Mouse (Mus musculus): ENCODE results near the gene Nxn. TPM values are rescaled to one million over a fixed set of nuclear protein-coding genes. Genes with fewer than 3 reads are reported as not detected.

The Nxn gene
- total RNA-seq, 4 experiments from 2014 or later: 9.2 to 12.2 (median 10.6) TPM

GRCm38 (mm10) chr11:76303368-76303767 is 95.6 kb downstream of the Nxn start:
- DNase-seq (ENCODE audit: low spot score in 2 of 2): no peak

DNA sequence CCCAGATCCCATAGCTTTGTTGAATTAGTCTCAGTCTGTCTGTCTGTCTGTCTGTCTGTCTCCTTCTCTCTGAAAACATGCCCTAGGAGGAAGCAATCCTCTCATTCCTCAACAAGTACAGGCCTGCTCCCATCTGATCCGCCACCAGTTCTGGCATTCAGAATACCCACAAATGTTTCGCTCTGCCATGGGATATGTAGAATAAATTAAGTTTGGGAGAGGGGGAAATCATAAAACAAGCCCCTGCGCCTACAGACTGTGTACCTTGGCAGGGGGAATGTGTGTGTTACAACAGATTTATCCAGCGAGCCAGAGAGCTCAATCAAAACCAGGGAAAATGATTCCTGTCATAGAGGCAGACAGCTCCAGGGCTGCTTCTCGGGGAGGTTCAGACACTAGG is 98.1 kb downstream of the Nxn start:
- no peak for DNase-seq (ENCODE audit: low spot score in 2 of 2)

GRCm38 (mm10) chr11:76298457-76299000 is 100.4 kb downstream of the Nxn start:
- DNase-seq (ENCODE audit: low spot score in 2 of 2): no peak

DNA sequence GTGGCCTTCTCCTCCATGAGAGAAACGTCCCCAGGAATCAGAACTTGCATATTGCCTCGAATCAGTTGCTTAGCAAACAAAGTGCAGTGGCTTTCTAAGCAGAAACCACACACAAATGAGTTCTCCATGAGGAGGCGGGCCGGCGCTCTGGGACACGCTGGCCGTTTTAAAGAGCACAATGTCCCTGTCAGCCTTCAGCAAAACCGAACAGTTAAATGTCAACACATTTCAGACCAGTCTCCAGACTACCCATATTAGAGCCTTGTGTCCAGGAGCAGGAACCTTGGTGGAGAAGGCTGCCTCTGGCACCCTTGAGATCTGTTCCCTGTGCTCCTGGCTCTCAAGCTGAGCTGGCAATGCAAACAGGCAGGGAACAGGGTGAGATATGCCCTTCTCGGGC is 101.7 kb downstream of the Nxn start:
- no peak for DNase-seq (ENCODE audit: low spot score in 2 of 2)

GRCm38 (mm10) chr11:76294836-76295235 is 104.1 kb downstream of the Nxn start:
- DNase-seq (ENCODE audit: low spot score in 2 of 2): no peak

- DNase-seq (ENCODE audit: low spot score in 2 of 2): no peak
Measured at GRCm38 (mm10) chr11:76294078-76294477, 104.9 kb downstream of the Nxn start.

- DNase-seq (ENCODE audit: low spot score in 2 of 2): no peak
Measured at GRCm38 (mm10) chr11:76292831-76293230, 106.1 kb downstream of the Nxn start.

GRCm38 (mm10) chr11:76292398-76292797 is 106.5 kb downstream of the Nxn start:
- DNase-seq (ENCODE audit: low spot score in 2 of 2): no peak

- DNase-seq (ENCODE audit: low spot score in 2 of 2): no peak
Measured at GRCm38 (mm10) chr11:76291960-76292359, 107.0 kb downstream of the Nxn start.

- DNase-seq (ENCODE audit: low spot score in 2 of 2): peak; percentile 51 to 71
Measured at GRCm38 (mm10) chr11:76290367-76290766, 108.6 kb downstream of the Nxn start.

DNA sequence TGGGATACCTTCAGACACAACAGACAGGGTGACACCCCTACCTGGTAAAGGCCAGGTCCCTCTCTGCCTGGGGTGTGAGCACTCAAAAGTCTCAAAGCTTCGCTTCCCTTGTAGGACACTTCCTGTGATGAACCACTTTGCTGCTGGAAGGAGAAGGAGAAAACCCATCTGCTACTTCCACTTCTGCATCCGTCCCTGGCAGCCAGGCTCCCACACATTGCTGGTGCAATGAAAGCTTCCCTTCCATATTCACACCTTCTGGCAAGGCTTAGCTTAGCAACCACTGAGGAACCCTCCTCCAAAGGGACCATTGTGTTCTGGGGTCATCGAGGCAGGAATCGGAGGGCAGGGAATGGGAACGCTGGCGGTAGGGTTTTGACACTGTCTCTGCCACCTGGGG is 110.3 kb downstream of the Nxn start:
- DNase-seq (ENCODE audit: low spot score in 2 of 2): no peak

DNA sequence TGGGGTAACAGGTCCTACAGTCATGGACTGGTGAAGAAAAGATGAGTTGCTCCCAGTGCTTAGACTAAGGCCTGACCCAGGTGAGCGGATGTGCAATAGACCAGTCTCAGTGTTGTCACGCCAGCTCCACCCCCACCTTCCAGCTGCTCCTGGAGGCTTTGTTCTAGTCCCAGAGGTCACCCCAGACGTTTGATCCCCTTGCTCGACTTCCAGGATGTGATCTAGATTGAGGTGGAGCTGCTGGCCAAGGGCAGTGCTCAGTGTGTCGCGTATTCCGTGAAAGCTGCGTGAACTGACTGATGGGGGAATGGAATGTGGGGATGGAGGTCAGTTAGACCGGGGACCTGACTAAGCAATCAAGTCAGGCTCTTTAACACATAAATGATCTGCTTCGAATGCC is 111.6 kb downstream of the Nxn start:
- DNase-seq (ENCODE audit: low spot score in 2 of 2): no peak

DNA sequence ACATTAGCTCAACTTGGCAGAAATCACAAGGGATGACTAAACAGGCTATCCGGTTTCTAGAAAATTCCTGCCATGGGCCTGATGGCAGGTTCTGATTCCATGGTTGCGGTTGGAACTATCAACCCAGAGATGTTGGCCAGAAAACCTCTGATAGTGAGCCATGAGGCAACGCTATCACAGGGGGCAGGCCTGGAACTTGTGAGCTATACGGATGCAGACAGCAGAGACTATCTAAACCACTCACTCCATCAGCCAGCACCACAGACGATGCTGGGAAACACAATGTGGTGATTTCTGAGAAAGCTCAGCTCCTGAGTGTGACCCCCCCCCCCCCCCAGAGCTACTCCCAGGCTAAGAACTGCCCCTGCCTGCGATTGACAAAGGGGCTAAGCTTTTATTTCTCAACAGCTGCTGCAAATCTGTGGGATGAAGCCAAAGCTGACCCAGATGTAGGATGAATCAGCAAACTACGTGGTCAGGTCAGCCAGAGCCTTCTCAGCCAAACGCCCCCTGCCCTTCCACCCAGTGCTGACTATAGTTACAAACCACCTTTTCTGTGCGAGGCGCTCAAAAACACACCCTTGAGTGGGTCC is 112.3 kb downstream of the Nxn start:
- DNase-seq (ENCODE audit: low spot score in 2 of 2): no peak

DNA sequence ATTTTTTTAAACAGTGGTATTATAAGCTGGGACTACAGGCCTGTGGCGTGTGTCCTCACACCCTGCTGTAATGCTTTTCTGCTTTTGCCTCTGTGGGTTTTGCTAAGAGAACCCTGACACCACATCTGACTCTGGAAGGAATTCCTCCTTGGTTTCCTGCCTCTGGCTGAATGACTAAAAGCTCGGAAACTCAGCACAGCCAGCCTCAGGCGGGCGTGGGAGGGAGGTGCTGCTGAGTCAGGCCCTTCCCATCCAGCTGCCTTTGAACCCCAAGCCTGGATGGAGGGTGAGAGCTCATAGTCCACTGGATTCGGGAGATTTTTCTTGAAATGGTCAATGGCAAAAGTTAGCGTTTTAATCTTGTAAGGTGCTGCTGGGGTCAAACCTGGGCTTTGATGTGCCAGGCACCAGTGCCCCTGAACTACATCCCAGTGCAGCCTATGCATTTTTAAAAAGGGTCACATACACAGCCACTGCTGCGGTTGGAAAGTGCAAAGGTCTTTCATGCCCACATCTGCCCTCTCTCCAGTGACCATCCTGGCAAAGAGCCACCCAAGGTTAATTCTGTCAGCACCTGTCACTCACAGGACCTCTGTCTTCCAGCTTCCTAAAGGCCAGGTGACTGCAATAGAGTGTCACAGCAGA is 113.4 kb downstream of the Nxn start:
- no peak for DNase-seq (ENCODE audit: low spot score in 2 of 2)

GRCm38 (mm10) chr11:76283841-76284240 is 115.1 kb downstream of the Nxn start:
- DNase-seq (ENCODE audit: low spot score in 2 of 2): no peak

- DNase-seq (ENCODE audit: low spot score in 2 of 2): no peak
Measured at GRCm38 (mm10) chr11:76279971-76280370, 119.0 kb downstream of the Nxn start.

DNA sequence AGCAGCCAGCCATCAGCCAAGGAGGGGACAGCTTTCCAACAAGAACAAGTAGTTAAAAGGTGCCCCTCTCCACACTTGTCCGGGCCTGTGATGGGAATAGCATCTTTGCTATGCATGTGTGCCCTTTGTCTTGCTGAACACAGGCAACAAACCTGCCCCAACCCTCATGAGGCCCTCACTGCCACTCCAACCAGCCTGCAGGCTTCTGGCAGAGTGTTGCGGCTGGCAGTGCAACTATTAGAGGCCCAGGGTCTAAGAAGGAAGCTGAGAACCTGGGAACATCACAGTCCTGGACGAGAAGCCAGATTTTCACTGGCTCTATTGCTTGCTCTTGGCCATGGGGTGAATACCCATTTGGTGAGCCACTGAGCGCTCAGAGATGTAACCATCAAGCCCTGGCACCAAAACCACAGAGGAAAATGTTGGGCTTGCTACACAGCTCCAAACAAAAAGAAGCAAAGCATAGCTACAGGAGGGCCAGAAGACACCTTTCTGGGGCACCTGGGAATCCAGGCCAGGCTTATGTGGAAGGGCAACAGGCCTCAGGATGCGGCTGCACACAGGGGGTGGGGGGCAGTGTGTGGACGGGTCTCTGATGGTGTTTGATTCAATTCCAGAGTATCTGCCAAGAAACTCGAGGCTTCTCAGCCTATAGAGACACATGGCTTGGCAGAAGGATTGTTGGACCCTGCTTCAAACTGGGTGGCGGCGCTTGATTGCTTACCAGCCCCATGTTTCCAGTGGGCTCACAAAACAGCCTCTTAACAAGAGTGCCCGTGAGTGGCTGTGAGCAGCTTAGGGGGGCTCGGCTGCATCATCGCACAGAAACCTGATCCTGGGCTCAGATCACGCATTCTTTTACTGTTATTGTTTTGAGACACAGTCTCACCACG is 119.7 kb downstream of the Nxn start:
- DNase-seq (ENCODE audit: low spot score in 2 of 2): no peak

GRCm38 (mm10) chr11:76272440-76272839 is 126.5 kb downstream of the Nxn start:
- DNase-seq (ENCODE audit: low spot score in 2 of 2): no peak

DNA sequence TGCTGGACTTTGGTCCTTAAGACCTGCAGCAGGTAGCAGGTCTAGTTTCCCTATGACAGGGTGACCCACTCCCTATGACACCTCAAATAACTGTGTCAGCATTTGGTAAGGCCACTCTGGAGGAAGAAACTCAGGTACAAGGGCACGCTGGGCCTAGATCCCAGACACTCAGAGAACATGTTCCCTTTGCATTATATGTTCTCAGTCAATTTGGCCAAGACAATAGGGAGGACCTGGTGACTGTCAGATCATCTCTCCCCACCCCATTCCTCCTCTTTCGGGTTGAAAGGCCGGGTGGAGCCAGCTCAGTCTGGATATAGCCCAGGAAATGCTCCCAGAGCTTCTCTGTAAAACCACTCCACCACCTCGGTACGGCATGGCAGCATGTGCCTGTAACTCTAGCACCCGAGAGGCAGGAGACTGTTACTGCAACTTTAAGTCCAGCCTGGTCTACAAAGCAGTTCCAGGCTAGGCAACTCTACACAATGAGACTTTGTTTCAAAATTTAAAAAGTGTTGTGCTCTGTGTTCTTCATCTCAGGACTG is 130.3 kb downstream of the Nxn start:
- DNase-seq (ENCODE audit: low spot score in 2 of 2): no peak

DNA sequence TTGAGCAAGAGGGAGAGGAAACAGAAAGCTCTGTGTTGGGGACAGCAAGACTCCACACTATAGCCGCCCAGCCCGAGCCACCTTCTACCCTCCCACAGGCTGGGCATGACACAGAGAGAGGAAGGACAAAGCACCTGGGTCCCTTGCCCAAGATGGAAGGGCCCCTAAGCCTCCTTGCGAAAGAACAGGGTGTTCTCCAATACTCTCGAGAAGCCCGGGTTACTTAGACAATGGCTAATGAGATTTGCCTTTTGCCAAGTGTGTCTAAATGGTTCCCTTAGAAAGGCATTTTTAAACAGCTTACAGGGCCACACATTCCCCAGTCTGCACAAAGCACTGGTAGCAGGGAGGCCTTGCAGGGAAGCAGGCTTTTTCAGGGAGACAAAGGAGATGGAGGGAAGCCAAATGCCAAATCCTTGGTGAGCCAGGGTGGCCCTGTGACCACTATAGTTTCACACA is 130.9 kb downstream of the Nxn start:
- DNase-seq (ENCODE audit: low spot score in 2 of 2): peak; percentile 29 to 66

- no peak for DNase-seq (ENCODE audit: low spot score in 2 of 2)
Measured at GRCm38 (mm10) chr11:76267550-76267949, 131.4 kb downstream of the Nxn start.
